Mouse (Mus musculus): ENCODE results near the gene Socs7.

Gene Socs7

DNA sequence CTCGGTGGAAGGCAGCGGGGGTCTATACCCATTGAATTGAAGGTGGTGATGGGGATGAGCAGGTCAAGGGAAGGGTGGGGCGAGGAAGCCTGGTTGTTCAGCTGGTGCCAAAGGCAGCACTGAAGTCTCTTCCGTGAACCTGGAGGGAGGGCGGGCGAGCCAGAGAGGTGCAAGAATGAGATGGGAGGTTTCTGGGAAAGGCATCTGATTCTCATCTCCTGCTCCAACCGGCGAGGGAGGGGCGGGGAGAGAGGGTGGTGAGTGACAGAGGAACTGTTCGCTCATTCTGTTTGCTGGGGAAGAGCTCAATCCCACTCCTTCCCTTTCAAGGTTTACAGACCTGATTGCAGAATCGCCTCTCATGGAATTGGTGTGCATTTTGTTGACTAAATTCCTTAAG lies 31.3 kb downstream of the Socs7 start:
- no peak for DNase-seq

- DNase-seq, result no peak
Observed at GRCm38 (mm10) chr11:97394146-97394545, 31.8 kb downstream of the Socs7 start.

- DNase-seq, result peak; percentile 26
Observed at GRCm38 (mm10) chr11:97398506-97398905, 36.2 kb downstream of the Socs7 start.

DNA sequence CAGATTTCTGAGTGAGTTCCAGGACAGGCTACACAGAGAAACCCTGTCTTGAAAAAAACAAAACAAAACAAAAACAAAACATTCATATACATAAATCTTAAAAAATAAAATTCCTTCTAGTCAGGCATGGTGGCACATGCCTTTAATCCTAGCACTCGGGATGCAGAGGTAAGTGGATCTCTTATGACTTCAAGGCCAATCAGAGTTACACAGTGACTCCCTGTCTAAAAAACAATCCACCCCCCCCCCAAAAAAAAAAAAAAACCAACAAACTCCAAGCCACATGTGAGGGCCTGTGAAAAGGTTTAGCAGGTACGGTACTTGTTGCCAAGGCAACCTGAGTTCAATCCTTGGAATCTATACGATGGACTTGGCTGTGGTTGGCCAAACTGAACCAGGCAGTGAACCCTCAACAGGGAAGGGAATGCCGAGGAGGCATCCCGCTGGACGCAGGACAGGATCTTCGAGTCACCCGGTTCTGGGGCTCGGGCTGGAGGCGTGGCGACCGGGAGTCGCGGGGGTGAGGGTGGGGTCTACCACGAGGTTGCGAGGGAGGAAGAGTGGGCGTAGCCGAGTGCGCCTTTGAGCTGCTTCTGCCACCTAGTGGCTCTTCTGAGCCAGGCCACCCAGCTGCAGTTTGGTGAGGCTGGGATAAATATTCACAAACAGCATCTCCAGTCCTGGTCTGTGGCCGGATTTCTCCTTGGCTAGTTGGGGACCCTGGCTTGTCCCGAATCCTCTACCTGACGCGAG lies 37.8 kb downstream of the Socs7 start:
- DNase-seq, result peak; percentile 84

DNA sequence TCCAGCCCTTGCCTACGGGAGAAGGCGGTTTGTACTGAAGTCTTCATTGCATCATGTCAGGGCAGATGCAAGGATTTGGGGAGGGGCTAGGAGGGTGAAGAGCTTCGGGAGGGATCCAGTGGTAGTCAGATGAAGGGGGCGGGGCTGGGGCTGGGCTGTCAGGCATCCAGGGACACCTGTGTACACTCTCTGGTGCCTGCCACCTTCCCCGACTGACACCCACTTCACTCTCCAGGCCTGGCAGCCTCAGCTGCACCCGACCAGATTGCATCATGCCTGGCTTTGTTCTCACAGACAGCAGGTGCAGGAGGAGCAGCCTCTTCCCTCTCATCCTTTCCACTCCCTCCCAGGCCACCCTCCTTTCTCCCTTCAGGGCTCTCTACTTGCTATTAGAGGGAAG lies 38.7 kb downstream of the Socs7 start:
- no peak for DNase-seq

GRCm38 (mm10) chr11:97401686-97402435 lies 39.5 kb downstream of the Socs7 start:
- DNase-seq, result no peak

GRCm38 (mm10) chr11:97402746-97403145 lies 40.4 kb downstream of the Socs7 start:
- no peak for DNase-seq

DNA sequence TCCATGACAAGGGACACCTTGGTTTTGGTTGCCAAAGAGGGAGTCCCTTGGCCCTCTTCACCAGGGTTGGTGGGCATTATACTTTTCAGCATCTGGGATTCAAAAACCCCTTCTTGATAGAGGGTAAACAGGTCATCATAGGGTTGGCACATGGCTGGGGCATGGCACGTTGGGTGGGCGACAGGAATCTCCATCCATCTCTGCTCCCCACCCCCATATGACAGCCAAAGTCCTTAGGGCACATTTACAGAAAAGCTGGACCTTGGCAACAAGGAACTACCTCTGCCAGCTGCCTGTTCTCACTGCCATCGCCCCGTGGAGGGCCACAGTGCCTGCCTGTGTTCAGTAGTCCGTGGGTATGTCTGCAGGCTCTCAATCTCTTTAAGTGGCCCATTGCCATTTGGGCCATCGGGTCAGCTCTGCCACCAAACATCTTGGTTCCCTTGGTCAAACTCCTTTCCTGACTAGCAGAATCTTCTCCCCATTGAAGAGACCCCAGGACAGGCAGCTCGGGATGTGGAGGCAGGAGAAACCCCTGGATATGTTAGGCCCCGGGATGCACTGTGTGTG lies 41.3 kb downstream of the Socs7 start:
- peak; percentile 16 for DNase-seq

DNA sequence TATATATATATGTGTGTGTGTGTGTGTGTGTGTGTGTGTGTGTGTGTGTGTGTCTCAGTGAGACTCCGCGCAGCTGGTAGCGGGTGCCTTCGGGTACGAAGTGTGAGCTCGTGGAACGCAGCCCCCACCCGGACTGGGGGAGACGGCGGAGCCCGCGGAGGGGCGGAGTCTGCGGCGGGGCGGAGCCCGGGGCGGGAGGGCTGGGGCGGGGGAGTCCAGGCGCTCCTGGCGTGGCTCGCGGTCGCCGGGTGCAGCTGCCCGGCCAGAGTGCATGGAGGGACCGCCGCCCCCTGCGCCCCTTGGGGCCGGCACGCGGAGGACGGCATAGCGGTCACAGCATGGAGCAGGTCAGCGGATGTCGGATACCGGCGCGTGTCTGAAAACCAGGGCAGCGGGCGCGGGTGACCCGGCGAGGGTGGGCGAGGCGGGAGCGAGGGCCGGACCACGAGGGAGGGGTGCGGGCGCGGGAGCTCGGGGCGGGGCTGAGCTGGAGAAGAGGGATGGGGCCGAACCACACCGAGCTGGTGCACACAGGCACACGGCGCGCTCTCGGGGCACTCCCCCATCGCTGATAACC lies 41.9 kb downstream of the Socs7 start:
- peak; percentile 56 for DNase-seq

DNA sequence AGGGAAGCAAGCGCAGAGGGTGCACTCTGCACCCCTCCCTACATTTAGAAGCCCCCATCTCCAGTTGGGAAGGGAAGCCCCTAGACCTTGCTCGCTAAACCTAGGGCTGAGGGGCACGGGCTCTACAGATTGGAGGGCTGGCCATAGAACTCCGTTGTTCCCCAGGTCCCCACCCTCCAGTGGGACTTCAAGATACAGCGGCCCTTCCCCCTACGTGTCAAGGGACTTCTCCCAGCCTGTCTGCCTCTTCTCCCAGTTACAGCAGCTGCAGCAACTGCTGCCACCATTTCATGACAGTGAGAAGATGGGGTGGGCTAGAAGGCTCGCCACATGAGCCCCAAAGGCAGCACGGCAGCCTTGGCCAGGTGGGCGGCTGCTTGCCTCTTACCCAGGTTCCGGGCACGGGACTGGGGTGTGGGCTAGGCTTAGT lies 42.4 kb downstream of the Socs7 start:
- DNase-seq, result no peak

DNA sequence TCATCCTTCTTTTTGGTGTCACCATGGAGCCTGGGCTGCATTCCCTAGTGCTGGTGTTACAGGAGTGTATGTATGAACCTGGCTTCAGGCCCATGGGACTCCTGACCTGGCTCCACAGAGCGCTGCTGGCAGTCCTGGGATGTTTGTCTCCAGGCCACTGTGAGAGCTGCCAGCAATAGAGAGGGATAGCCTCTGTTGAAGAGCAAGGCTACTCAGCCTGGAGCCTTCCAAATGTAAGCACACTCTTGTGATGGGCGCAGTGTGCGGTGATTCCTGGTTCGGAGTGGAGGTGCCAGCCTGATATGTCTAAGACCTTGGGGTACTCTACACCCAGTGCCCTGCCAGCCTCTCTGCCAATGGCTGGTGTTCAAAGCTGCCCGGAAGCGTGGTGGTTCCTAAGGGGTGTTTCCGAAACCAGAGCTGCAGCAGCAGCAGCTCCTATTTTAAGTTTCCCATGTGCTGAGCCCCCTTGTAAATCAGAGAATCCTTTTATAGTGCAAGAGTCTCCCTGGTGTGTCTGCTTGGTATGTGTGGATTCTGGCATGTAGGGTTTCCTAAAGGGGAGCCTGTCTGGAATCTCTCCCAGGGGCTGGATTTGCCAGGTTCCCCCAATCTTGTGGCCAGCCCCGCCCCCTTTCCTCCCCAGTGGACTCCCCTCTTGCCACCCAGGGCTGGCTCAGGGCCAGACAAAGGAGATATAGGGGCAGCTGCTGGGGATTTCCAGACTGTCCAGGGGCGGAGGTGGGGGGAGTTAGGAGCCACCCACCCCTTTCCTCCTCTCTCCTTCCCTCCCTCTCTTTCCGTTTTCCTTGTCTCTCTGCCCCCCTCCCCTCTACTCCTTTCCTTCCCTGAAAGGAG lies 44.0 kb downstream of the Socs7 start:
- DNase-seq, result peak; percentile 61

DNA sequence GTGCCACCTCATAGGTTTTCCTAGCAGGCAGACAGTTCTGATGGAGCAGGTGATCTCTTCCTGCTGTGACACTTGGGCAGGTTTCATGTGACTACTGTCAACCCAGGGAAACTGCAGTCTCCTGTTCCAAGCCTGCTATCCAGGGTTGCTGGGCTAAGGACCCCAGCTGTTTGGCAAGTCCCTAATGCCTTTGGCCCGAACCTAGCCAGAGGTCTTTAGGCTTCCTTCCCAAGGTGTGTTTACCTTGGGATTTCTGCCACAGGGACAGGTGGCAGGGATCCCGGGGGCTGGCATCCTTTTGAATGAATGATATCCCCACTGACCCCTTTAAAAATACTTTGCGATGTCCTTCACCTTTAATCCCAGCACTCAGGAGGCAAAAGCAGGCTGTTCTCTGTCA lies 45.1 kb downstream of the Socs7 start:
- no peak for DNase-seq

DNA sequence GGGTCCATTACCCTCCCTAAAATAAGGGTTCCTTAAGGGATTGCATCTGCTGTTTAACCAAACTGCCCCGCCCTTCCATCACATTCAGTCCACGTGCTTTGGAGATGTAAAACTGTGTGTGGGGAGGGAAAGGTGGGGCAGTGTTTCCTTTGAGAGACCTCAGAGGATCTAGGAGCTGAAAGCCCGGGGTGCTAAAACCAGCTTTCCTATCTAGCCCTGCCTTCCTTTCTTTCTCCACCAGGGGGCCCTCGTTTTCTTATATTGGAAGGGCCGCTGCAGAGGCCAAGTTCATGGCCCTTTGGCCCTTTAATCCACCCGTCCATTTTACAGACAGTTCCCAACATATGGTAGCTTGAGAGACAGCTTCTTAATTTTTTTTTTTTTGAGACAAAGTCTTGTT lies 45.8 kb downstream of the Socs7 start:
- peak; percentile 84 for DNase-seq

GRCm38 (mm10) chr11:97410958-97411357 lies 48.6 kb downstream of the Socs7 start:
- DNase-seq, result no peak

- DNase-seq, result no peak
Observed at GRCm38 (mm10) chr11:97412117-97412516, 49.8 kb downstream of the Socs7 start.

GRCm38 (mm10) chr11:97412808-97413347 lies 50.5 kb downstream of the Socs7 start:
- DNase-seq, result no peak

- peak; percentile 69 for DNase-seq
Observed at GRCm38 (mm10) chr11:97415330-97415711, 53.0 kb downstream of the Socs7 start, which contains the start of gene Arhgap23. TSS of gene Arhgap23 (plus strand) at chr11:97415533.

DNA sequence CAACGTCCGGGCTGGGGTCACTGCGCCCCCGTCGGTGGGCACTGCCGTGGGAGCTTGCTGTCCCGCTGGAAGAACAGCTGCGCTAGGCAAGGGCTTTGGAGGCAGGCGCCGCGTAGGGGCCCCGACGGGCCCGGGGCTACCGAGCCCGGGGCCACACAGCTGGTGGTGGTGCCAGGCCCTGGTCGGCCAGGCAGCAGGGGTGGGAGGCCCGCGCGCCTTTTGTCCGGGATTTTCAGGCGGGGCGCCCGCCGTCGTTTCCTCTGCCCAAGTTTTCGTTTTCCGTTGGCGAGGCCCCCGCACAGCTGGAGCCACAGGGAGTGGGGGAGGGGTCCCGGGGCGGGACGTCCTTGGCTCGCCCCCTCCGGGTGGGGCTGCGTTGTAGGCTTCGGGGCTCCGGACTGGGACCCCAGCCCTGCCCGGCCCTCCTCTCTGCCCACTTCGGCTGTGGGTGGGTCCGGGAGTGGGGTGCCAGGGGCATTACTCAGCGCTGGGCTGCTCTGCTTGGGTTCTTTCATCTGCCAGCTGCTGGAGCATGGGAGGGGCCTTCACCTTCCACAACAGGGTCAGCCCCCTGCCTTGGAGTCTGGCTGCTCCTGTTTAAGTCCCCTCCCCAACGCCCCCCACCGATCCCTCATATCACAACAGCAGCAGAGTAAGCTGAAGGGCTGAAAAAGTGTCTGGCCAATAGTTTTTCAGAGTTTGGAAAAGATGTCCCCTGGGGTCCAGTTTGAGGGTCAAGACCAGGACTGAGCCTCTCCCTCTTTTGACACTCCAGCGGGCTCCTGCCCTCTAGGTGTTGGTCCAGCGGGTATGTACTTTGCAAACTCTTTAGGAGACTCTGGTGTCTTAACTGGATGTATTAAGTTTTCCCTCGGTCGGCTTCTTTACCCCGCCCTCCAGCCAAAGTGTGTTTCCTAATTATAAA lies 53.6 kb downstream of the Socs7 start:
- peak; percentile 40 for DNase-seq

DNA sequence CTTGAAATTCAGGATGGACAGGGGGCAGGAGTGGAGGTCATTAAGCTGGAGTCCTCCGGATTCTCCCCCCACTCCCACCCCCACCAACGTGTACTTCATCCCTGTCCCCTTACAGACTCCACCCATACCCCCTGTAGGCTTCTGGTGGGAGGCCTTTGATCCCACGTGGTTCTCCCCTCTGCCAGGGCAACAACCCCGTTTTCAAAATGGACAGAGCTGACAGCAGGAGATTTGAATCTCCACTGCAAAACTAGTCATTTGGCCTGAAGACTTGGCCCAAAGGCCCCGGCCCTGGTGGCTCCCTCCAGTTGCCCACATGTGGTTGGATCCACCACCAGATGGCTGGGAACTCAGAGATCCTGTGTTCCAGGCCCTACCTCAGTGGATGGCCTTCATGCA lies 54.3 kb downstream of the Socs7 start:
- no peak for DNase-seq

- DNase-seq, result no peak
Observed at GRCm38 (mm10) chr11:97418834-97419539, 56.6 kb downstream of the Socs7 start.

DNA sequence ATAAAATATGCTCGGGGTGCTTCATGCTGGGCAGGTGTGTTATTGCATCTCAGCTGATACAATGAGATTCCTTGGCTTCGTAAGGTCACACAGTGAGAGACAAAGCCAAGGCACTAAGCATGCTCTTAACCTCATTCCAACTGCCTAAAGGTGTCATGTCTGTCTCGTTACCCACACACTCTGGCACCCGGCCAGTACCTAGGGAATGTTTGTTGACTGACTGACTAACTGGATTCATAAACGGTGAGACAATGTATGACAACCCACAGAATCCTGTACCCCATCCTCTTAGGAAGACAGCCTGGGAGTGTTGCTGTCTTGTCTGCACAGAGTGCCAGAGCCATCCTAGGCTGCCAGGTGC lies 57.2 kb downstream of the Socs7 start:
- no peak for DNase-seq

All from kidney, adult 18-20 months (tissue).